Mouse (Mus musculus) gonadal fat pad, adult 2 months (tissue): ENCODE results near the gene Phldb3. TPM values are rescaled to one million over a fixed set of nuclear protein-coding genes. Genes with fewer than 3 reads are reported as not detected.

Experiments
- DNase-seq: peaks from one replicate; pipeline ENCODE4 v3.0.0-alpha.2; 2012; ENCODE audit warnings: low read depth
- polyA plus RNA-seq: library from polyadenylated mRNA; depleted of rRNA; stranded (reverse); fragments of >200 nt; gene quantifications from 2 replicates; pipeline ENCODE4 v1.2.3, GENCODE M21; 2012; rRNA removed

Gene Phldb3
- polyA plus RNA-seq, result 2.4 and 3.4 TPM in 2 replicates

DNA sequence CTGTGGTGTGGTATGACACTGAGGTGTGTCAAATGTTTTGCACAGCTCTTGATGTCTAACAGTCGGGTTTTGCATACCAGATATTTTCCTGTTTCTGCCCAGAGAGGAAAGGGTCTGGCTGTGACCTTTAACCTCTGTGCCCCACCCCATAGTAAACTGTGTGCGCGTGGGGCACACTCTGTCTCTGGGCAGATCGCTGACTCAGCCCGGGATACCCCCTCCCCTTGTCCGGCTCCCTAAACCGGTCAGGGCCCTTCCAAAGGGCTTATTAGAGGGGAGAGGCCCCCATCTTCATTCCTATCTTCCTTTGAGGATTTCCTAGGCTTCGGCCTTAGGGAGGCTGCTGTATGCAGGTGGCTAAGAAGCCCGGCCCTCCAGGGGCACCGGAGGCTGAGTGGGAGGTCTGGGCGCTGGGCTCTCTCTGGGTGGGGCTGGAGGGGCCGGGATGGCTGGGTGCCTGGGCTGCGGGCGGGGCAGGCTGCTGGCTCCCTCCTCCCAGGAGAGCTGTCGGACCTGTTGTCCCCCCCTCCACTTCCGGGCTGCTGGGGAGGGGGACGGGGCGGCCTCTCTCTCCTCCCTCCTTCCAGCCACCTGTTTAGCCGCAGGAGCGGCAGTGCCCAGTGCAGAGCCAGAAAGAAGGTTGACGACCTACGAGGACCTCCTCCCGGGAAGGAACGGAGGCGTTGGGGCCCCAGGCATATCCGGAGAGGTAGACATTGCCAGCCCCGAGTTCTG, at the start of gene Phldb3:
Gene Phldb3 (plus strand): TSS at position 620 of the 735 bp plus-strand sequence.
- no peak for DNase-seq

DNA sequence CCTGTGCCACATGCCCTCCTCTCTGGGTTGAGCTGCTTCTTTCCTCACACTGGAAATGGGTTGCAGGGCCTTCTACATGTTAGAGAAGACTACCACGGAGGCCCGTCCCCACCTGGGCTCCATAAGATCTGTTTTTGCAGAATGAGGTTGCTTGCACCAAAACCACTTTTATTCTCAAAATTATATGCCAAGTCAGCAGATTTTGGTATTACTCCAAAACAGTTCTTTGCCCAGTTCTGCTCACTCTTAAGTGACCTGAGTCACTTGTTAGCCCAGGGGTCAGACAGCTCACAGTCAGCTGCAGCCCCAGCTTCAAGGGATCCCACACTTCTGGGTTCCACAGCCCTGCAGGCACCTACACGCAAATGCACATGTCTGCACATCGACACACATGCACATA, 49.1 kb upstream of the Phldb3 start:
- no peak for DNase-seq

- no peak for DNase-seq
Measured at GRCm38 (mm10) chr7:24563191-24563836, 47.2 kb upstream of the Phldb3 start.

DNA sequence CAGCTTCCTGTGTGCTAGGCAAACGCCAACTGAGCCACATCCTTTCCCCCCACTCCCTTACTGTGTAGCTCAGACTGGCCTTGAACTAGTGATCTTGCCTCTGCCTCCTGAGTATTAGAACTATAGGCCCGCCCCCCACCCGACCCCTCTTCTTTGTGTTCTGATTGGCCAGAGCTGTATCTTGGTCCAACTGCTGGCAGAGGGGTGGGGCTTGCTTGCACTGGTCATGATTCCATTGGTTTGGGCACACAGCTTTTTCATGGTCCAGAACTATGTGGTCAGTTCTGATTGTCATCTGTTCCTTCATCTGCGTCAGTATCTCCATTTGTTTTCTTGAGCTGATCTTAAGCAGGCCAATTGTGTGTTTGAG, 46.7 kb upstream of the Phldb3 start:
- DNase-seq, result no peak

DNA sequence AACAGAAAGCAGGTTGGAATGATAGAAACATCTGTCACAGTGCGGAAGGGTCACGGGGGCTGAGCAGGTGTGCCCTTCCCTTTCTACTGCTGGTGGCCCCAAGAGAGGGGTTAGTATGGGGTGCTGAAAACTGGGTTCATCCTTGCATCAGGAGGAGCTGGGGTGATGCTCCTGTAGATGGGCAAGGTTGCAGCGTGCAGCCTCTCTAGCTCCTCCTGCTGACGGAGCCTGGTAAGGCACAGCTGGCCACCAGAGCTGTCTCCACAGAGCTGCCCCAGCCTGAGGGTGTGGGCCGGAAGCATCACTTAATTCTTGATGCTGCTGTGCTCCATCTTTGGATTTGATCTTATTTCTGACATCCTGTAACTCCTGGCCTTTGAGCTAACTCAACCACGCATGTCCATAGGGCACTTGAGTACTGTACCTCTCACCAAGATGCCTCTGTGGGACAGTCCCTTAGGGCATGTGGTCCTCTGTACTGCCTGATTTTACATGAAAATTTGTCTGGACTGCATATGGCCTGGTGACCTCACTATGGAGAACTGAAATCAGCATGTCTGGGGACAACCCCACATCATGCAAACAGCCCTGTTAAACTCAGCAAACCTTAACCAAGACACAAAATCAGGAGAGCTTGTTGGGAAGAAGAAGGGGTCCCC, 45.8 kb upstream of the Phldb3 start:
- no peak for DNase-seq

DNA sequence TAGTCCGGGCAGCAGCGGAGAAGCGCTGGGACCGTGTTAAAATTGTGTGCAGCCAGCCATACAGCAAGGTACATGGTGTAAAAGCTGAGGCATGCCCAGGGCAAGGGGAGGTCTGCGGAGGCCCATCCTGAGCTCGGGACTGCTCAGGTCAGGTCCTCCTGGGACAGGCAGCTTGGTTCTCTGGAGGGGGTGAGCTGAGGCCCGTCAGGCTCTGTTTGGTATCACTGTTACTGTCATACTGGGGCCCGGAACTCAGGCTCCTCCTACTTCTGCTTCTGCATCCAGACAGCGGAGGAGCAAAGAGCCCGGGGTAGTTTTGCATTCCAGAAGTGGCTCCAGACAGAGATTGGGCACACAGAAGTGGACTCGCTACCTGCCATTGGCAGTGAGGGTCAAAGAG, 44.9 kb upstream of the Phldb3 start:
- no peak for DNase-seq

GRCm38 (mm10) chr7:24566206-24566605, 44.4 kb upstream of the Phldb3 start:
- DNase-seq, result no peak

DNA sequence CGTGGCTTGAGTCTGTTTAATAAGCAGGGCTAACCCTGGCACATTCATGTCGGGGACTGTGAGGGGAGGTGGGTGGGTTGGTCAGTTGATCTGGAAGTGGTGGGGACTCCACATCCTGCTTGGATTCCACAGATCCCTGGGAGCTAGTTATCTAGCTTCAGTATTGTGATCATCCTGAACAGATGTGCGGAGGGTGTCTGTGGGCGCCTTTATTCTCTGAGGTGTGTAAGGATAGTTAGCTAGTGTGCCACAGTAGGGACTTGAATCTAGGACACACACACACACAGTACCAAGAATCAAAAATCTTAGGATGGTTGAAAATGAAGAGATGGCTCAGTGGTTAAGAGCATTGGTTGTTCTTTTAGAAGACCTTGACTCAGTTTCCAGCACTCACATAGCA, 42.1 kb upstream of the Phldb3 start:
- no peak for DNase-seq

DNA sequence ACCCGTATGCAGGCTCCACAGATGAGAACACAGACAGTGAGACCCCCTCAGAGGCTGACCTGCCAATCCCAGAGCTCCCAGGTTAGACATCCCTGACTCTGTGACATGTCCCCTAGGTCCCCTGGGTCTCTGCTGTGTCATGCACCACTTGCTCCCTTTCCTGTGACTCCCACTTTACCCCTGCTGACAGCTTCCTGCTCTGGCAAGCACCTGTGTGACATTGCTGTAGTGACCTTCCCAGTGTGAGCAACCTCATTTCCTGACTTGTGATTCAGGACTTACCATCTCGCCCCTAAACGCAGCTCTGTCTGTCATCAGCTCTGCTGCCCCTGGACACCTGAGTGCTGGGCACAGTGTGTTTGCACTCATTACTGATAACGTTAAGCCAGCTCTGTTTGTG, 39.5 kb upstream of the Phldb3 start:
- DNase-seq, result no peak

DNA sequence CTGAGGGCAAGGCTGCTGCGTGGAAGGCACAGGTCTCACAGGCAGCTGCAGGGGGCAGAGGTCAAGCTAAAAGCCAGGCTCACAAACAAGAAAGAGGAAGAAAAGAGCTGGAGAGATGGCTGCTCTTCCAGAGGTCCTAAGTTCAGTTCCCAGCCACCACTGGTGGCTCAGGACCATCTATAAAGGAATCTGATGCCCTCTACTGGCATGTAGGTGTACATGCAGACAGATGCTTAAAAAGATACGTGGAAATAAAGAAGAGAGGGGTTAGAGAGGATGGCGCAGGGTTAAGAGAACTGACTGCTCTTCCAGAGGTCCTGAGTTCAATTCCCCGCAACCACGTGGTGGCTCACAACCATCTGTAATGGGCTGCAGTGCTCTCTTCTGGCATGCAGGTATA, 38.1 kb upstream of the Phldb3 start:
- DNase-seq, result no peak

DNA sequence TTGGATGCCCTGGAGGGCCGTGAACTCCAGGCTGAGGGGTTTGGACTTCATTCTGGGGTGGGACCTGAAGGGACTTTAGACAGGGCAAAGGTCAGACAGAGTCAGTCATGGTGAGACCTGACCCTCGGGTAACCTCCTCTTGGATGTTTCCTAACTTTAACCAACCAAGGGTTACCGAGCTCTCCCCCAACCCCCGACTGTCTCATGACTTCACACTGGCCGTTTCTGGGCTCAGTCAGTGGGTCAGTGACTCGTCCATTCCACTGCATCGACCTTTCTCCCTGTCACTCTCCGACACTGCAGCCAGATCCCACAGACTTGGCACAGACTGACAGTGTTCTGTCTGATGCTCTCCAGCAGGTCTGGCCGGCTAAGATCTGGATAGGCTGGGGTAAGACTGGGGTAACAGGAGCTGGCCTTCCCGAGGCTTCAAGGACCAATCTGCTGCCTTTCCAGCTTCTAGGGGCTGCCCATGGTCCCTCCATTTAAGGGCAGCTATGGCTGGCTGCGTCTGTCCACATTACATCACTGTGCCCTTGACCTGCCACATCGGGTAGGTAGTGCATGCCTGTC, 36.3 kb upstream of the Phldb3 start:
- DNase-seq, result no peak

GRCm38 (mm10) chr7:24577811-24578210, 32.8 kb upstream of the Phldb3 start:
- DNase-seq, result no peak

DNA sequence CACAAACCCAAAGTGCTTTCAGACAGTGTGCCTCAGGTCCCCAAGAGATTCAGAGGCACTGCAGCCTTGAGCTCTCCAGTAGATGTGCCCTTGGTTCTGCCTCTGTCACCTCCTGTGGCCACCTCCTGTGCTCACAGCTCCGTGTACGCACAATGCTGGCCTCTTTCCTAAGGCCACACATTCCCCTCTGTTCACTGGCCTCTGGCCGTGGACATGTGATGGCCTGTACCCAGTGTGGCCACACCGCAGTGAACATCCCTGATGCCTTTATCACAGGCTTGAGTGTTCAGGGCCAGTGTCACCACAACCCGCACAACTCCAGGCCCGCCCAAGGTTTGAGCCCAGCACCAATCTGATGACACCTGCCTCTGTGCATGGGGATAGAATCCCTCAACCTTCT, 25.7 kb upstream of the Phldb3 start:
- DNase-seq, result no peak

- no peak for DNase-seq
Measured at GRCm38 (mm10) chr7:24585995-24586394, 24.6 kb upstream of the Phldb3 start.

DNA sequence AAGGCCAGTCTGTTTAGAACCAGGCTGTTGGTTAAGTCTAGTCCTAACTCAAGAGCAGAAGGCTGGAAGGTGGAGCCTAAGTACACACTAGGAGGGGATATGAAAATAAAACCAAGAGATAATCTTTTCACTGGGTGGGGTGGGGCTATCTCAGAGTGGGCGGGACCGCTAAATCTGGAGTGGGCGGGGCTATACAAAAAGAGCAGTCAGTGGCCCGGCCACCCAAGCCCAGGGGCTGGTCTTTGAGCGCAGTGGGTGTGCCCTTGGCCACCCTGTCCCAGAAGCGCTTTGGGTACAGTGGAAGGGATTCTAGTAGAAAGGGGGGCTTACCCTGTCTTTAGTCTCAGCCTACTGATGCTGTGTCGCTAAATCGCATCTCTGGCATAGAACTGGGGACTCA, 23.7 kb upstream of the Phldb3 start:
- DNase-seq, result no peak

- DNase-seq, result no peak
Measured at GRCm38 (mm10) chr7:24587330-24588105, 23.0 kb upstream of the Phldb3 start, which contains the start of the genes Ethe1 and Zfp575. TSS of gene Ethe1 (plus strand) at chr7:24587543. TSS of gene Zfp575 (minus strand) at chr7:24587641.

- no peak for DNase-seq
Measured at GRCm38 (mm10) chr7:24588336-24588735, 22.2 kb upstream of the Phldb3 start.

- DNase-seq, result no peak
Measured at GRCm38 (mm10) chr7:24591735-24592134, 18.8 kb upstream of the Phldb3 start.

- DNase-seq, result no peak
Measured at GRCm38 (mm10) chr7:24592163-24592562, 18.4 kb upstream of the Phldb3 start.

DNA sequence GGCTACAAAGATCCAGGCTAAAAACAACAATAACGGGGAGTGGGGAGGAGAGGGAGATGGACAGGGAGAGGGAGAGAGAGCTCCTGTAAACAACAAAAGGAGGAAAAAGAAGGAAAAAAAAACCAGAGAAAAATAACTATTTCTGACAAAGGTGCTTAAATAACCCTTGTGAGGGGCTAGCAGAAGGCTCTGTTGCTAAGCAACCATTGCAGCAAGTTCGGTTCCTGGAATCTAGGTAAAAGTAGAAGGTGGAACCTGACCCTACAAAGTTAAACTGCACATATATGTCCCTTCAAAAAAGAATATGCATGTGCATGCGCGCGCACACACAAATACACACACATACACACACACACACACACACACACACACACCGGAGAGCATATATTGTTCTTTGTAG, 17.8 kb upstream of the Phldb3 start:
- DNase-seq, result no peak

DNA sequence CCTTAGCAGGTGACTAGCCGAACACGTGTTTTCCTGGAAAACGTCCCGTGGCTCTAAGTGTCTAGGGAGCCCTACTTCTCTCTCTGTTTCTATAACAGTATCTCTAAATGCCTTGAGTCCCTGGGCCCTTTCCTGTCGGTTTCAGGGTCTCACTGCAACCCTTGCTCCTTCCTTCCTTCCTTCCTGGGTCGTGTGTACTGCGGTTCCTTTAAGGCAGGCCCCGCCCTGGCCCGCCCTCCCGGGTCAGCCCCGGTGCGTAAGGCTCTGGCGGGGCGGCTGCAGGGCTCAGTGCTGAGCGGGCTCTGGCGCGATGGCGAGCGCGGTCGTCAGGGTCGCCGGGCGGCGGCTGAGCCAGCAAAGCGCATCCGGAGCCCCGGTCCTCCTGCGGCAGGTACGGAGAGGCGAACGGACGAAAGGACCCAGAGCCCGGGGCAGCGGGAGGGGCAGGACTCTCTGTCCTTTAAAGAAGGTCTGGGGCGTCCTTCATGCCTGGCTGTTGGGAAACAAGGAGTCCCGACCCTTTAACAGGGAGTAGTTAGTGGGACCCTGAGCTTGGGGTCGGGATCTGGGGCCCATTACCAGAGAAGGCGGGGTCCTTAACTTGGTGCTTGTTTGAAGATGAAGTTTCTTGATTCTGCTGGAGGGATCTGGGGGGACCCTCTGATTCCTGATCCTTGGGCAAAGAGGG, 16.8 kb upstream of the Phldb3 start:
- DNase-seq, result no peak
